Mouse (Mus musculus) thymus, postnatal 25 days (tissue): ENCODE measurements at regions not wholly inside any gene's neighbourhood (a gene's known extent, or its start where the extent isn't known, plus 50 kb on each side); places are given as distances from the start of the nearest gene placed in this dataset.

Source experiments
- DNase-seq: peaks from one replicate; pipeline ENCODE4 v3.0.0; 2022

- no peak for DNase-seq
Observed at GRCm38 (mm10) chr2:117027071-117027470, 94.1 kb upstream of the Spred1 start.

- DNase-seq, result no peak
Observed at GRCm38 (mm10) chr2:117028771-117029170, 92.4 kb upstream of the Spred1 start.

- no peak for DNase-seq
Observed at GRCm38 (mm10) chr2:117036197-117036872, 84.8 kb upstream of the Spred1 start.

- no peak for DNase-seq
Observed at GRCm38 (mm10) chr2:117040211-117040610, 81.0 kb upstream of the Spred1 start.

- DNase-seq, result no peak
Observed at GRCm38 (mm10) chr2:117043831-117044230, 77.3 kb upstream of the Spred1 start.

- DNase-seq, result no peak
Observed at GRCm38 (mm10) chr2:117048290-117048730, 72.9 kb upstream of the Spred1 start.

- no peak for DNase-seq
Observed at GRCm38 (mm10) chr2:117050061-117050460, 71.1 kb upstream of the Spred1 start.

GRCm38 (mm10) chr2:117064126-117064525 lies 57.0 kb upstream of the Spred1 start:
- no peak for DNase-seq

- no peak for DNase-seq
Observed at GRCm38 (mm10) chr2:117070348-117070747, 50.8 kb upstream of the Spred1 start.

GRCm38 (mm10) chr2:117071098-117071497 lies 50.1 kb upstream of the Spred1 start:
- DNase-seq, result no peak
